Mouse (Mus musculus) ES-Bruce4 (cell line): ENCODE data around the gene Trnt1.

ENCODE experiments used
- CTCF ChIP-seq: IDR thresholded peaks from one replicate; pipeline ENCODE4 v1.8.1; 2011; ENCODE audit warnings: low read depth, low read length
- EP300 ChIP-seq: IDR thresholded peaks from 2 replicates; pipeline ENCODE4 v1.6.1; 2011; ENCODE audit warnings: low read depth, low read length; ENCODE audit not compliant: insufficient read depth
- POLR2A ChIP-seq: IDR thresholded peaks from one replicate; pipeline ENCODE4 v1.8.1; 2011; ENCODE audit warnings: low read length; ENCODE audit not compliant: insufficient read depth

DNA sequence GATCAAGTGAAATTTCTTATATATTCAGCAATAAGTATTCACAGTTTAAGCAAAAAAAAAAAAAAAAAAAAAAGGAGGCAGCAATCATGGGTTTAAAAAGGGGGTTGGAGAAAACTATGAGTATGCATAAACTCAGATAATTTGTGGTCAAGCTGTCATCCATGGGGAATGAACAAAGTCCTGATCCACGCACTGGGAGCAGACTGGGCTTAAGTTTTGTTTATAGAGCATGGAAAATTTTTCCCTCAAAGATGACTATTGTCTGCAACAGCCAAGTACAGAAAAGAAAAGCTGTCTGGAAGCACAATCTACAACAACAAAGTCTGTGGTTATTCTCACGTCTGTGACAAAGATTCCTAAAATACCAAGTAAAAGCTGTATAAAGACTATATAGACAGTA lies 40.2 kb downstream of the Trnt1 start:
- TF ChIP-seq CTCF (no peak), POLR2A (no peak), EP300 (no peak)
